Mouse (Mus musculus): ENCODE results near the gene Usp29.
"Not testable (repeated sequence)": the region's sequence is repeated elsewhere in the genome, so short reads cannot be mapped to it uniquely, and the experiment has no call there.

- not testable (repeated sequence) for TF ChIP-seq CTCF, EP300 (IDR thresholded peaks at IDR 0.05; ENCODE audit: low read depth)
Observed at GRCm38 (mm10) chr7:6897021-6897420, 166.6 kb downstream of the Usp29 start.
